Mouse (Mus musculus) C2C12 (cell line): ENCODE results near the gene Camk2d. TPM values are rescaled to one million over a fixed set of nuclear protein-coding genes. Genes with fewer than 3 reads are reported as not detected.

Experiments used
- H3K27me3 ChIP-seq: one replicate; pipeline ENCODE4 v1.6.1; 2011; ENCODE audit not compliant: control insufficient read depth, insufficient read depth, insufficient read length
- H3K36me3 ChIP-seq: one replicate; pipeline ENCODE4 v1.6.1; 2011; ENCODE audit not compliant: control insufficient read depth, insufficient read depth
- H3K4me3 ChIP-seq: one replicate; pipeline ENCODE4 v1.5.1; 2011; ENCODE audit warnings: mild to moderate bottlenecking, control low read depth; ENCODE audit not compliant: poor library complexity, insufficient read depth, severe bottlenecking
- H3K79me2 ChIP-seq: one replicate; pipeline ENCODE4 v1.6.1; 2011; ENCODE audit not compliant: control insufficient read depth, insufficient read depth
- H3K79me3 ChIP-seq: one replicate; pipeline ENCODE4 v1.6.1; 2011; ENCODE audit warnings: low read depth, control low read depth
- H3ac ChIP-seq: one replicate; pipeline ENCODE3; 2011; ENCODE audit warnings: low read depth; ENCODE audit not compliant: control insufficient read depth, insufficient read length
- CEBPB ChIP-seq: IDR thresholded peaks from one replicate; pipeline ENCODE4 v1.6.1; 2011; ENCODE audit warnings: low read depth, mild to moderate bottlenecking, control low read depth, moderate library complexity
- CTCF ChIP-seq: IDR thresholded peaks from one replicate; pipeline ENCODE4 v1.5.1; 2011; ENCODE audit not compliant: control insufficient read depth, insufficient read depth, insufficient read length
- FOSL1 ChIP-seq: IDR thresholded peaks from one replicate; pipeline ENCODE4 v1.8.0; 2011; ENCODE audit warnings: mild to moderate bottlenecking, low read length; ENCODE audit not compliant: poor library complexity, insufficient read depth, severe bottlenecking
- MAX ChIP-seq: IDR thresholded peaks from one replicate; pipeline ENCODE4 v1.6.1; 2011; ENCODE audit warnings: mild to moderate bottlenecking, control low read depth
- MYOD1 ChIP-seq: IDR thresholded peaks from one replicate; pipeline ENCODE4 v1.6.1; 2011; ENCODE audit warnings: low read depth; ENCODE audit not compliant: control insufficient read depth, insufficient read length
- MYOG ChIP-seq: IDR thresholded peaks from one replicate; pipeline ENCODE4 v1.6.1; 2011; ENCODE audit not compliant: control insufficient read depth, insufficient read length; ENCODE audit errors: extremely low read depth
- USF1 ChIP-seq: IDR thresholded peaks from one replicate; pipeline ENCODE4 v1.6.1; 2011; ENCODE audit warnings: low read depth, mild to moderate bottlenecking, control low read depth, moderate library complexity
- polyA plus RNA-seq: library from polyadenylated mRNA; unstranded; fragments of >200 nt; fragmentation: generic; extraction: Trizol; gene quantifications from one replicate; pipeline ENCODE4 v1.2.1, GENCODE M21; 2012; ENCODE audit warnings: missing spikeins

The Camk2d gene
- polyA plus RNA-seq, 1 experiment: 23.5 TPM

DNA sequence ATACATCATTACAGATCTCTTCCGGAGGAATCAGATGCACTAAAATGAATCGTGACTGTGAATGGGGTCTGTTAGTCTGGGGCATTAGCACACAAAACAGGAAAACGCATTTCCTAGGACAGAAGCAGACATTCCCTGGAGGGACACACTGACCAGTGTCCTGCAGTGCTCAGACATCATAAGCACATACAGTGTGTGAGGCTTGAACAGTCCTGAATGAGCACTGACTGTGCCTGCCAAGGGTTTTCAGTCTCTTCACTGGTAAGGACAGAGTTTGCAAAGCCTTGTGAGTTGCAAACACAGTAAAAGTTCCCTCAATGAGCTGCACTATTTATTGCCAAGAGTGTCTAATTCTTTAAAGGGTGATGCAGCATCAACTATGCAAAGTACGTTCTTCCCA lies 290.0 kb downstream of the Camk2d start:
- Histone ChIP-seq H3ac (no peak overlapping the region), H3K79me2 (no peaks in the 10 kb centered on the region), H3K27me3 (no peaks in the 10 kb centered on the region), H3K79me3 (no peaks in the 10 kb centered on the region), H3K36me3 (no peaks in the 10 kb centered on the region), H3K4me3 (no peak overlapping the region)
- TF ChIP-seq CTCF (no peak), USF1 (no peak), CEBPB (no peak), MYOG (no peak), MYOD1 (no peak), FOSL1 (no peak), MAX (no peak)

GRCm38 (mm10) chr3:126886644-126887043 lies 290.5 kb downstream of the Camk2d start:
- no peak for TF ChIP-seq FOSL1
- no peak for TF ChIP-seq MYOG
- no peak for TF ChIP-seq CTCF
- no peak for TF ChIP-seq USF1
- no peak for TF ChIP-seq CEBPB
- no peak for TF ChIP-seq MYOD1
- TF ChIP-seq MAX: no peak
- H3ac ChIP-seq: no peak overlapping the region
- no peaks in the 10 kb centered on the region for H3K79me2 ChIP-seq
- H3K27me3 ChIP-seq: no peaks in the 10 kb centered on the region
- H3K79me3 ChIP-seq: no peaks in the 10 kb centered on the region
- no peaks in the 10 kb centered on the region for H3K36me3 ChIP-seq
- no peak overlapping the region for H3K4me3 ChIP-seq

Other genes starting within 250 kb of the Camk2d start
- gene Arsj, start 232.6 kb upstream of the Camk2d start, polyA plus RNA-seq: 2.4 TPM